Mouse (Mus musculus): ENCODE data around the gene Olfr93. TPM values are rescaled to one million over a fixed set of nuclear protein-coding genes. Genes with fewer than 3 reads are reported as not detected.

Olfr93 gene
- not detected in 2 replicates for polyA plus RNA-seq (2012; rRNA removed; ENCODE audit: low replicate concordance)

DNA sequence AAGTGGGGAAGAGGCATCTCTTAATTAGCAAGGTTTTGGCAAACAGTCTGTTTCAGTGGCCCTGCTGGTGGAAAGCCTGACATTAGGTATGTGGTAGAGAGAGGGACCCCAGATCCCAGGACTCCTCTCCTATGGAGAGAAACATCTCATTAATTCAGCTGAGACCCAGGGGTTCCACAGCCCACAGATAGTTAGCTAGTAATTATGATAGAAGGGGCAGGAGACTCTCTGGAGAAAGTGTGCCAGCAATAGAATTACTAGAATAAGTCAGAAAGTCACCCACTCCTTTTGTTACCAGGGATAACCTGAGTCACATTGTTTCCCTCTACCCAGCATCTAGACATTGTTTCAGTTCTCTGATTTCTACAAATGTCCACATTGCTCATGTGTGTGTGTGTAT, at the start of gene Olfr93:
TSS of gene Olfr93 (minus strand) at position 101 of the 400 bp plus-strand sequence.

GRCm38 (mm10) chr17:37200894-37201293, 39.6 kb upstream of the Olfr93 start, which contains the start of gene Olfr94:
Gene Olfr94, minus strand, starts transcription at chr17:37200994.

DNA sequence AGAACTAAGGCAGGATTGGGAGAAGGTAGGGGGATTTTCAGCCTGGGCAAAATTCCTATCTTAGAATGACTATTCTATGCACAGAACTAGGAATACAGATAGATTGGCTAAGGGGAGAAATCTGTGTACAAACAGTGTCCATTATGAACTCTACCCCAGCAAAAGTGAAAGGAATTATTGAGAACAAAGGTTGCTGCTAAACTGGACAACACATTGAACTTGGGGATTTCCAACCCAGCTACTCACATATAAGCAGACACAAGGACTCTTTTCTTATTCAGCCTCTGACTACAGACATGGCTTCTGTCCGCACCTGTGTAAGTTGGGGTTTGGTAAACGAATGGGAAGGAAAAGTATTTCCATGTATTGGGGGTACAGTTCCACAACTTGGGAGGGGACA, 32.4 kb upstream of the Olfr93 start, which contains the start of gene Ubd:
TSS of gene Ubd (plus strand) at position 237 of the 400 bp plus-strand sequence.

GRCm38 (mm10) chr17:37119988-37120387, 41.3 kb downstream of the Olfr93 start, which contains the start of gene Olfr92:
Gene Olfr92, minus strand, starts transcription at chr17:37120088.

DNA sequence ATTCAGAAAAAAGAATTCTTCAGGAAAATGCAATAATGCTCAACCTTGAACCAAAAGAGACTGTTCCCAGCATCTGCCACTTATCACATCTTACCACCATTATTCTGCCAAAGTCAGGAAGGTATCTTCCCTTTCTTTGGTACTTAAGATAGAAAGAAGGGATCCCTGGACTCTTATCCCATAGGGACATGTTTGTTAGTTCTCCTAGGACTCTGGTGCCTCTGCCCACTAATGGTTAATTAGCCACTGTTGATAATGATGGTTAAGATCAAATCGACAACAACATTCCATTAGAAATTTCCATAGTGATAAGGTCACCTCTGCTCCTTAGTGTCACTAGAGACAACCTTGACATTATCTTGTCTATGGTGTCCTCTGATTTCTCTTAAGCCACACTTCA, 63.1 kb downstream of the Olfr93 start, which contains the start of gene Olfr91:
TSS of gene Olfr91 (minus strand) at position 101 of the 400 bp plus-strand sequence.

Other genes starting within 250 kb of the Olfr93 start
- gene Rnf39, start 218.6 kb downstream of the Olfr93 start, polyA plus RNA-seq (2012; rRNA removed; ENCODE audit: low replicate concordance), result 0.54 and 2.1 TPM in 2 replicates
- gene Ppp1r11, start 209.8 kb downstream of the Olfr93 start, polyA plus RNA-seq (2012; rRNA removed; ENCODE audit: low replicate concordance), result 34.2 and 43.5 TPM in 2 replicates
- gene Znrd1, start 202.9 kb downstream of the Olfr93 start, polyA plus RNA-seq (2012; rRNA removed; ENCODE audit: low replicate concordance), result 25.6 and 47.3 TPM in 2 replicates
- 2.5 and 4.2 TPM in 2 replicates for gene Znrd1as, start 202.9 kb downstream of the Olfr93 start, polyA plus RNA-seq (2012; rRNA removed; ENCODE audit: low replicate concordance)
- 0.19 TPM in 1 of 2 replicates, not detected in the other for gene 2410137M14Rik, start 180.3 kb downstream of the Olfr93 start, polyA plus RNA-seq (2012; rRNA removed; ENCODE audit: low replicate concordance)
- 0.19 and 0.95 TPM in 2 replicates for gene H2-M5, start 172.0 kb downstream of the Olfr93 start, polyA plus RNA-seq (2012; rRNA removed; ENCODE audit: low replicate concordance)
- gene Zfp57, start 160.3 kb downstream of the Olfr93 start, polyA plus RNA-seq (2012; rRNA removed; ENCODE audit: low replicate concordance), result 7.8 and 20.5 TPM in 2 replicates
- gene Mog, start 138.1 kb downstream of the Olfr93 start, polyA plus RNA-seq (2012; rRNA removed; ENCODE audit: low replicate concordance), result not detected in 2 replicates
- 30.9 and 71.8 TPM in 2 replicates for gene Gabbr1, start 115.5 kb downstream of the Olfr93 start, polyA plus RNA-seq (2012; rRNA removed; ENCODE audit: low replicate concordance)
- not detected in 2 replicates for gene Olfr90, start 73.0 kb downstream of the Olfr93 start, polyA plus RNA-seq (2012; rRNA removed; ENCODE audit: low replicate concordance)
- not detected in 2 replicates for gene Olfr91, start 63.2 kb downstream of the Olfr93 start, polyA plus RNA-seq (2012; rRNA removed; ENCODE audit: low replicate concordance)
- not detected in 2 replicates for gene Olfr92, start 41.4 kb downstream of the Olfr93 start, polyA plus RNA-seq (2012; rRNA removed; ENCODE audit: low replicate concordance)
- gene Ubd, start 32.4 kb upstream of the Olfr93 start, polyA plus RNA-seq (2012; rRNA removed; ENCODE audit: low replicate concordance), result 0.54 and 3.7 TPM in 2 replicates
- gene Olfr94, start 39.5 kb upstream of the Olfr93 start, polyA plus RNA-seq (2012; rRNA removed; ENCODE audit: low replicate concordance), result not detected in 2 replicates
- not detected in 2 replicates for gene Olfr95, start 51.6 kb upstream of the Olfr93 start, polyA plus RNA-seq (2012; rRNA removed; ENCODE audit: low replicate concordance)
- not detected in 2 replicates for gene Olfr96, start 58.7 kb upstream of the Olfr93 start, polyA plus RNA-seq (2012; rRNA removed; ENCODE audit: low replicate concordance)
- gene Olfr97, start 75.8 kb upstream of the Olfr93 start, polyA plus RNA-seq (2012; rRNA removed; ENCODE audit: low replicate concordance), result not detected in 2 replicates
- not detected in 2 replicates for gene Olfr98, start 102.3 kb upstream of the Olfr93 start, polyA plus RNA-seq (2012; rRNA removed; ENCODE audit: low replicate concordance)
- 11.0 and 14.5 TPM in 2 replicates for gene H2-M3, start 108.7 kb upstream of the Olfr93 start, polyA plus RNA-seq (2012; rRNA removed; ENCODE audit: low replicate concordance)
- gene Olfr99, start 122.0 kb upstream of the Olfr93 start, polyA plus RNA-seq (2012; rRNA removed; ENCODE audit: low replicate concordance), result not detected in 2 replicates
- not detected in 2 replicates for gene Olfr101, start 142.8 kb upstream of the Olfr93 start, polyA plus RNA-seq (2012; rRNA removed; ENCODE audit: low replicate concordance)
- not detected in 2 replicates for gene Olfr102, start 155.6 kb upstream of the Olfr93 start, polyA plus RNA-seq (2012; rRNA removed; ENCODE audit: low replicate concordance)
- gene Olfr103, start 178.2 kb upstream of the Olfr93 start, polyA plus RNA-seq (2012; rRNA removed; ENCODE audit: low replicate concordance), result not detected in 2 replicates
- gene Olfr104-ps, start 198.1 kb upstream of the Olfr93 start, polyA plus RNA-seq (2012; rRNA removed; ENCODE audit: low replicate concordance), result not detected in 2 replicates
- not detected in 2 replicates for gene Olfr105-ps, start 217.5 kb upstream of the Olfr93 start, polyA plus RNA-seq (2012; rRNA removed; ENCODE audit: low replicate concordance)
- not detected in 2 replicates for gene Olfr106-ps, start 228.9 kb upstream of the Olfr93 start, polyA plus RNA-seq (2012; rRNA removed; ENCODE audit: low replicate concordance)
- not detected in 2 replicates for gene Olfr107, start 237.7 kb upstream of the Olfr93 start, polyA plus RNA-seq (2012; rRNA removed; ENCODE audit: low replicate concordance)

Measured in subcutaneous adipose tissue, adult 2 months (tissue).